Mouse (Mus musculus) forebrain, embryonic 13.5 days (tissue): Measurements from ENCODE around the gene Emx1. TPM values are rescaled to one million over a fixed set of nuclear protein-coding genes. Genes with fewer than 3 reads are reported as not detected.
A peak's percentile ranks its signal among the peaks of the same experiment; 100 is the strongest.

Source experiments
- ATAC-seq: fragments of 200-750 bp; cut with Nextera tagmentation; 2 replicates; pipeline ENCODE4 v1.8.0; 2017
- H3K27ac ChIP-seq: fragments of 300-500 bp; sonication (generic); 2 replicates; pipeline ENCODE4 v1.5.1; 2015; ENCODE audit warnings: inconsistent platforms, mild to moderate bottlenecking, moderate library complexity
- H3K27me3 ChIP-seq: fragments of 300-500 bp; sonication (generic); 2 replicates; pipeline ENCODE4 v1.6.1; 2015; ENCODE audit warnings: mild to moderate bottlenecking, inconsistent platforms
- H3K36me3 ChIP-seq: fragments of 300-500 bp; sonication (generic); 2 replicates; pipeline ENCODE4 v1.6.1; 2015; ENCODE audit warnings: mild to moderate bottlenecking, inconsistent platforms; ENCODE audit not compliant: poor library complexity, severe bottlenecking
- H3K4me1 ChIP-seq: fragments of 300-500 bp; sonication (generic); 2 replicates; pipeline ENCODE4 v1.6.1; 2015; ENCODE audit warnings: inconsistent platforms
- H3K4me2 ChIP-seq: fragments of 300-500 bp; sonication (generic); 2 replicates; pipeline ENCODE4 v1.6.1; 2015; ENCODE audit warnings: inconsistent platforms, mild to moderate bottlenecking, moderate library complexity
- H3K4me3 ChIP-seq: fragments of 300-500 bp; sonication (generic); 2 replicates; pipeline ENCODE4 v1.5.1; 2015; ENCODE audit warnings: mild to moderate bottlenecking, inconsistent platforms
- H3K9ac ChIP-seq: fragments of 300-500 bp; sonication (generic); 2 replicates; pipeline ENCODE4 v1.6.1; 2015; ENCODE audit warnings: mild to moderate bottlenecking, inconsistent platforms
- H3K9me3 ChIP-seq: fragments of 300-500 bp; sonication (generic); replicated peaks from 2 replicates; pipeline ENCODE4 v1.6.1; 2016; ENCODE audit warnings: inconsistent platforms
- WGBS: fragments of 180-500 bp; shearing (Covaris S2); methylation state at CpG from one replicate; pipeline ENCODE4 v1.1.7; 2015; 5-methylcytosine and 5-hydroxymethylcytosine counted together
- polyA plus RNA-seq: library from polyadenylated mRNA; unstranded; fragments of >200 nt; fragmentation: Nextera tagmentation; extraction: Ambion mirVana; gene quantifications from 2 replicates; pipeline ENCODE4 v1.2.1, GENCODE M21; 2015

Emx1 gene
- polyA plus RNA-seq, 1 experiment from 2014 or later = 83.4 TPM

GRCm38 (mm10) chr6:85160201-85160923 lies 26.9 kb upstream of the Emx1 start:
- H3K4me2 ChIP-seq = no peak overlapping the region
- peak; percentile 6; the same call in 1 of the 2 replicates for ATAC-seq
- H3K4me3 ChIP-seq = no peak overlapping the region
- no peak overlapping the region for H3K27ac ChIP-seq
- 34% methylated on average over 4 of the region's 4 CpGs for WGBS
- no peak overlapping the region for H3K9ac ChIP-seq
- H3K27me3 ChIP-seq = no peaks in the 10 kb centered on the region
- no peaks in the 10 kb centered on the region for H3K9me3 ChIP-seq
- H3K36me3 ChIP-seq = no peaks in the 10 kb centered on the region
- H3K4me1 ChIP-seq = peaks cover 43% of the 10 kb centered on the region

- Histone ChIP-seq H3K9me3 (no peaks in the 10 kb centered on the region), H3K4me2 (peak overlapping the region; percentile 45), H3K9ac (0 out of 2 replicates have a peak overlapping the region, but pooled peaks have one; percentile 38), H3K4me3 (peak overlapping the region; percentile 23; the same call in 1 of the 2 replicates), H3K36me3 (no peaks in the 10 kb centered on the region), H3K27me3 (no peaks in the 10 kb centered on the region), H3K27ac (peak overlapping the region; percentile 85), H3K4me1 (peaks cover 42% of the 10 kb centered on the region)
- 7% methylated on average over 11 of the region's 11 CpGs for WGBS
- peak; percentile 90 for ATAC-seq
These were observed 21.8 kb upstream of the Emx1 start for GRCm38 (mm10) chr6:85165440-85165921.

GRCm38 (mm10) chr6:85179569-85179968 lies 7.7 kb upstream of the Emx1 start:
- Histone ChIP-seq H3K4me2 (no peak overlapping the region), H3K9me3 (no peaks in the 10 kb centered on the region), H3K4me1 (no peaks in the 10 kb centered on the region), H3K36me3 (no peaks in the 10 kb centered on the region), H3K27me3 (peaks cover 8% of the 10 kb centered on the region), H3K9ac (no peak overlapping the region), H3K4me3 (no peak overlapping the region), H3K27ac (no peak overlapping the region)
- 78% methylated on average over 3 of the region's 3 CpGs for WGBS
- no peak for ATAC-seq

- ATAC-seq = no peak
- Histone ChIP-seq H3K27me3 (peaks cover 10% of the 10 kb centered on the region), H3K9me3 (no peaks in the 10 kb centered on the region), H3K4me1 (no peaks in the 10 kb centered on the region), H3K36me3 (no peaks in the 10 kb centered on the region), H3K4me2 (no peak overlapping the region), H3K9ac (no peak overlapping the region), H3K27ac (no peak overlapping the region), H3K4me3 (no peak overlapping the region)
- WGBS = 66% methylated on average over 2 of the region's 2 CpGs
These were observed 7.2 kb upstream of the Emx1 start for GRCm38 (mm10) chr6:85180036-85180435.

- Histone ChIP-seq H3K4me1 (peaks cover 35% of the 10 kb centered on the region), H3K4me3 (no peak overlapping the region), H3K9me3 (no peaks in the 10 kb centered on the region), H3K27ac (no peak overlapping the region), H3K4me2 (no peak overlapping the region), H3K36me3 (no peaks in the 10 kb centered on the region), H3K9ac (no peak overlapping the region), H3K27me3 (peaks cover 36% of the 10 kb centered on the region)
- no peak for ATAC-seq
- WGBS = 67% methylated on average over 3 of the region's 3 CpGs
These were observed 3.3 kb upstream of the Emx1 start for GRCm38 (mm10) chr6:85183951-85184350.

GRCm38 (mm10) chr6:85186033-85186743 lies 1.1 kb upstream of the Emx1 start:
- peaks cover 50% of the 10 kb centered on the region for H3K27me3 ChIP-seq
- no peaks in the 10 kb centered on the region for H3K36me3 ChIP-seq
- H3K9me3 ChIP-seq = no peaks in the 10 kb centered on the region
- ATAC-seq = 0 out of 2 replicates have a peak, but pooled peaks have one; percentile 25
- peak overlapping the region; percentile 93 for H3K27ac ChIP-seq
- peak overlapping the region; percentile 77 for H3K4me3 ChIP-seq
- peaks cover 48% of the 10 kb centered on the region for H3K4me1 ChIP-seq
- peak overlapping the region; percentile 65 for H3K4me2 ChIP-seq
- H3K9ac ChIP-seq = peak overlapping the region; percentile 60
- WGBS = 3% methylated on average over 33 of the region's 33 CpGs

GRCm38 (mm10) chr6:85186744-85187059 lies 536 bp upstream of the Emx1 start:
- no peak for ATAC-seq
- Histone ChIP-seq H3K27ac (peak overlapping the region; percentile 93), H3K4me1 (peaks cover 53% of the 10 kb centered on the region), H3K27me3 (peaks cover 55% of the 10 kb centered on the region), H3K4me3 (peak overlapping the region; percentile 77), H3K9ac (peak overlapping the region; percentile 50; the same call in 1 of the 2 replicates), H3K36me3 (no peaks in the 10 kb centered on the region), H3K9me3 (no peaks in the 10 kb centered on the region), H3K4me2 (peak overlapping the region; percentile 65)
- 3% methylated on average over 15 of the region's 15 CpGs for WGBS

- no peaks in the 10 kb centered on the region for H3K36me3 ChIP-seq
- peak overlapping the region; percentile 65 for H3K4me2 ChIP-seq
- H3K4me3 ChIP-seq = peak overlapping the region; percentile 77
- WGBS = under 1% methylated on average over 39 of the region's 39 CpGs
- peaks cover 70% of the 10 kb centered on the region for H3K4me1 ChIP-seq
- ATAC-seq = no peak
- H3K27me3 ChIP-seq = peaks cover 73% of the 10 kb centered on the region
- no peaks in the 10 kb centered on the region for H3K9me3 ChIP-seq
- H3K9ac ChIP-seq = peak overlapping the region; percentile 96
- H3K27ac ChIP-seq = peak overlapping the region; percentile 93
These were observed 1.2 kb downstream of the Emx1 start for GRCm38 (mm10) chr6:85188256-85189110.

- Histone ChIP-seq H3K4me1 (peaks cover 79% of the 10 kb centered on the region), H3K4me2 (peak overlapping the region; percentile 65), H3K36me3 (peaks cover 1% of the 10 kb centered on the region; the same call in 1 of the 2 replicates), H3K9ac (peak overlapping the region; percentile 96), H3K4me3 (peak overlapping the region; percentile 77), H3K9me3 (no peaks in the 10 kb centered on the region), H3K27ac (peak overlapping the region; percentile 93), H3K27me3 (peaks cover 76% of the 10 kb centered on the region)
- 2% methylated on average over 14 of the region's 14 CpGs for WGBS
- no peak for ATAC-seq
These were observed 2.1 kb downstream of the Emx1 start for GRCm38 (mm10) chr6:85189361-85189760.

GRCm38 (mm10) chr6:85189911-85190591 lies 2.8 kb downstream of the Emx1 start:
- peaks cover 79% of the 10 kb centered on the region for H3K27me3 ChIP-seq
- no peak for ATAC-seq
- no peaks in the 10 kb centered on the region for H3K9me3 ChIP-seq
- H3K4me3 ChIP-seq = peak overlapping the region; percentile 77
- WGBS = under 1% methylated on average over 52 of the region's 52 CpGs
- peak overlapping the region; percentile 65 for H3K4me2 ChIP-seq
- peaks cover 4% of the 10 kb centered on the region; the same call in 1 of the 2 replicates for H3K36me3 ChIP-seq
- peaks cover 86% of the 10 kb centered on the region for H3K4me1 ChIP-seq
- H3K9ac ChIP-seq = peak overlapping the region; percentile 96
- peak overlapping the region; percentile 93 for H3K27ac ChIP-seq

GRCm38 (mm10) chr6:85190671-85191070 lies 3.4 kb downstream of the Emx1 start:
- no peak for ATAC-seq
- peaks cover 84% of the 10 kb centered on the region for H3K4me1 ChIP-seq
- H3K4me3 ChIP-seq = peak overlapping the region; percentile 77
- peaks cover 77% of the 10 kb centered on the region for H3K27me3 ChIP-seq
- H3K9me3 ChIP-seq = no peaks in the 10 kb centered on the region
- peak overlapping the region; percentile 65 for H3K4me2 ChIP-seq
- 1% methylated on average over 13 of the region's 13 CpGs for WGBS
- H3K9ac ChIP-seq = peak overlapping the region; percentile 96
- peaks cover 4% of the 10 kb centered on the region; the same call in 1 of the 2 replicates for H3K36me3 ChIP-seq
- peak overlapping the region; percentile 93 for H3K27ac ChIP-seq
